Mouse (Mus musculus) kidney, postnatal 14 days (tissue): ENCODE measurements at regions not wholly inside any gene's neighbourhood (a gene's known extent, or its start where the extent isn't known, plus 50 kb on each side); places are given as distances from the start of the nearest gene placed in this dataset.

ENCODE experiments used
- DNase-seq: peaks from one replicate; pipeline ENCODE4 v3.0.0; 2022; ENCODE audit warnings: mixed read lengths

GRCm38 (mm10) chr17:47983286-47983685, 54.8 kb downstream of the 1700122O11Rik start:
- DNase-seq = no peak

GRCm38 (mm10) chr17:47981556-47982027, 56.5 kb downstream of the 1700122O11Rik start:
- no peak for DNase-seq

- DNase-seq = no peak
These were observed 54.8 kb upstream of the Foxp4 start for GRCm38 (mm10) chr17:47979266-47979665.

- DNase-seq = no peak
These were observed 54.1 kb upstream of the Foxp4 start for GRCm38 (mm10) chr17:47978404-47979030.

- DNase-seq = no peak
These were observed 53.6 kb upstream of the Foxp4 start for GRCm38 (mm10) chr17:47978001-47978400.

- DNase-seq = no peak
These were observed 52.5 kb upstream of the Foxp4 start for GRCm38 (mm10) chr17:47976999-47977357.

- peak; percentile 76 for DNase-seq
These were observed 51.9 kb upstream of the Foxp4 start for GRCm38 (mm10) chr17:47976061-47976998.

- DNase-seq = peak; percentile 39
These were observed 51.0 kb upstream of the Foxp4 start for GRCm38 (mm10) chr17:47975281-47976060.

GRCm38 (mm10) chr17:47974503-47974902, 50.1 kb upstream of the Foxp4 start:
- DNase-seq = no peak
